Comparison of ENCODE assay signal across 8 mouse cellular contexts in the genomic region with DNA sequence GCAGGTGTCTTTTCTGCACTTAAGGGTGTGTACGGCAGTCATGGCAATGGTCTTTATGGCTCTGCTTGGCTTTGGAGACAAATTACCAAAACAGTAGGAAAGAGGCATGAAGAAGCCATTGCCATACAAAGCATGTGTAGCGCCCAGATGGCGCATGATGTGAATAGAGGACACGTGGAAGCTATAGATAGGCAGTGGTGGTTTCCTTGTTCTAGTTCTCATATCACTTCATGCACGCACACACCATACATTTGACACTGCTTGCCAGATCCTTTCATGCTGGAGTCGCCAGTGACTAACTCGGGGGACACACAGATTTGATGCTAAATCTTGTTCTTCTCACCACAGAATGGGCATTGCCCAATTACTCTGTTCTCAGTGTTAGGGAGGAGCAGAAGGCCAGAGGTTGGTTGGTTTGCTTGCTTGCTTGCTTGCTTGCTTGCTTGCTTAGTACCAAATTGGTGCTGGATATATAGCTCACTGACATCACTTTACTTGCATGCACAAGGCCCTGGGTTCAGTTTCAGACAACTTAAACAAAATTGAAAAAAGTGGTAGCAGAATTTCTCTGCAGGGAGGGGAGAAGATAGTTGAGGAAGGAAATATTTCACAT. TPM values are rescaled to one million over a fixed set of nuclear protein-coding genes. Genes with fewer than 3 reads are reported as not detected.
DNase-seq lines count a peak whose midpoint lies in the region; ATAC-seq and TF ChIP-seq lines count a peak whose summit lies in the region.

A gene (plus strand): TSS at position 563 of the 613 bp plus-strand sequence.

- no peak for ATAC-seq in hindbrain, embryonic 13.5 days (ENCODE audit: low FRiP score)
- no peak for ATAC-seq in liver, embryonic 14.5 days (ENCODE audit: insufficient read depth)

- no peak within 1 kb of the TSS for H3K27ac ChIP-seq in heart, embryonic 10.5 days
- H3K27ac ChIP-seq in hindbrain, embryonic 13.5 days, result peak within 1 kb of the TSS; percentile 91
- H3K27ac ChIP-seq in liver, embryonic 14.5 days, result no peak within 1 kb of the TSS

- H3K27me3 ChIP-seq in heart, embryonic 10.5 days (ENCODE audit: insufficient read depth, poor library complexity, severe bottlenecking), result peaks cover 67% of the 10 kb centered on the region
- H3K27me3 ChIP-seq in hindbrain, embryonic 13.5 days, result no peaks in the 10 kb centered on the region
- H3K27me3 ChIP-seq in liver, embryonic 14.5 days (ENCODE audit: control insufficient read depth, insufficient read depth, low read length), result peaks cover 23% of the 10 kb centered on the region

- no peak for TF ChIP-seq CTCF in liver, embryonic 14.5 days (IDR thresholded peaks at IDR 0.05; ENCODE audit: low read depth)

- intact Hi-C loops in heart, postnatal 25 days (cut with DNase I), result no loop called here
- intact Hi-C loops in gastrocnemius, postnatal 14 days (cut with DNase I; ENCODE audit: low total_unique reads), result no loop called here

- H3K4me1 ChIP-seq in heart, embryonic 10.5 days, result peaks cover 22% of the 10 kb centered on the region
- peaks cover 29% of the 10 kb centered on the region for H3K4me1 ChIP-seq in hindbrain, embryonic 13.5 days (replicated peaks)
- no peaks in the 10 kb centered on the region; a peak in 1 of 4 replicates for H3K4me1 ChIP-seq in liver, embryonic 14.5 days (replicated peaks; ENCODE audit: control insufficient read depth in 2 of 2, insufficient read depth in 2 of 2, low read length in 1 of 2)

- H3K36me3 ChIP-seq in heart, embryonic 10.5 days, result peaks cover 25% of the 10 kb centered on the region
- peaks cover 38% of the 10 kb centered on the region for H3K36me3 ChIP-seq in hindbrain, embryonic 13.5 days
- peaks cover 2% of the 10 kb centered on the region; the same call in 1 of the 2 replicates for H3K36me3 ChIP-seq in liver, embryonic 14.5 days (replicated peaks; ENCODE audit: control insufficient read depth, insufficient read depth, low read depth)

- peak within 1 kb of the TSS; percentile 94 for H3K4me2 ChIP-seq in hindbrain, embryonic 13.5 days
- H3K4me2 ChIP-seq in liver, embryonic 14.5 days (ENCODE audit: low read depth), result peak within 1 kb of the TSS; percentile 70

- H3K9ac ChIP-seq in hindbrain, embryonic 13.5 days, result peak within 1 kb of the TSS; percentile 93
- no peak within 1 kb of the TSS for H3K9ac ChIP-seq in liver, embryonic 14.5 days (replicated peaks)

- peak within 1 kb of the TSS; percentile 83 for H3K4me3 ChIP-seq in heart, embryonic 10.5 days
- peak within 1 kb of the TSS; percentile 82 for H3K4me3 ChIP-seq in hindbrain, embryonic 13.5 days
- H3K4me3 ChIP-seq in liver, embryonic 14.5 days (ENCODE audit: insufficient read depth in 1 of 2, low read depth in 2 of 2, low read length in 2 of 2), result no peak within 1 kb of the TSS

- no peak for DNase-seq in heart, embryonic 10.5 days (ENCODE audit: low spot score)
- no peak for DNase-seq in heart, postnatal 25 days (ENCODE audit: low spot score)
- no peak for DNase-seq in adrenal gland, adult 2 months
- no peak for DNase-seq in liver, embryonic 14.5 days (ENCODE audit: low read depth in 3 of 3, low spot score in 3 of 3)
- no peak for DNase-seq in gastrocnemius, postnatal 14 days
- DNase-seq in Muller cell, postnatal 12 days (ENCODE audit: inconsistent ontology term), result no peak
- no peak for DNase-seq in gastrocnemius, adult 18-20 months (ENCODE audit: low spot score)

- WGBS in heart, embryonic 10.5 days, result 88% methylated on average over 7 of the region's 7 CpGs
- WGBS in hindbrain, embryonic 13.5 days, result 84% methylated on average over 7 of the region's 7 CpGs
- 38% methylated on average over 7 of the region's 7 CpGs for WGBS in liver, embryonic 14.5 days (ENCODE audit: insufficient replicate concordance)

- no peaks in the 10 kb centered on the region for H3K9me3 ChIP-seq in heart, embryonic 10.5 days
- H3K9me3 ChIP-seq in hindbrain, embryonic 13.5 days, result no peaks in the 10 kb centered on the region
- no peaks in the 10 kb centered on the region for H3K9me3 ChIP-seq in liver, embryonic 14.5 days (ENCODE audit: control insufficient read depth, low read length)

- no peak for TF ChIP-seq EP300 in liver, embryonic 14.5 days (IDR thresholded peaks at IDR 0.05; ENCODE audit: low read depth)

RNA-seq across cellular contexts. Expression of the gene that starts here (rescaled TPM):
- 0.24 and 0.65 TPM in 2 replicates for polyA plus RNA-seq in heart, embryonic 10.5 days (2016; fragmentation: Nextera tagmentation; extraction: Ambion mirVana)
- total RNA-seq in heart, postnatal 25 days (2021), result under 1 TPM; 0.13 to 0.14 TPM
- 10 to 100 TPM; 18.0 to 19.6 TPM for total RNA-seq in adrenal gland, adult 2 months (2021)
- polyA plus RNA-seq in adrenal gland, adult 2 months (2012; rRNA removed), result 10.8 and 13.9 TPM in 2 replicates
- polyA plus RNA-seq in hindbrain, embryonic 13.5 days (2015; fragmentation: Nextera tagmentation; extraction: Ambion mirVana), result 71.6 and 72.6 TPM in 2 replicates
- polyA plus RNA-seq in liver, embryonic 14.5 days (2012; rRNA removed), result 0.13 and 0.26 TPM in 2 replicates
- 0.11 and 0.13 TPM in 2 replicates for polyA plus RNA-seq in liver, embryonic 14.5 days (2014; fragmentation: Nextera tagmentation; extraction: Ambion mirVana)
- under 1 TPM; 0.43 to 0.58 TPM for total RNA-seq in gastrocnemius, postnatal 14 days (2021)
- total RNA-seq in gastrocnemius, adult 18-20 months (2021), result under 1 TPM; 0.23 to 0.24 TPM

Comparison
In these comparisons a context has a peak if more than half of its experiments do, and no peak if none do; other contexts are left out.
1. RNA of the gene that starts here (total RNA-seq): 18.0 to 19.6 TPM in adrenal gland, adult 2 months; 0.43 to 0.58 TPM in gastrocnemius, postnatal 14 days, 0.23 to 0.24 TPM in gastrocnemius, adult 18-20 months and 0.13 to 0.14 TPM in heart, postnatal 25 days; every median in the first group is over 10 times any median in the second.
2. H3K4me3 ChIP-seq: peak in heart, embryonic 10.5 days (single experiment) and hindbrain, embryonic 13.5 days (single experiment); none in liver, embryonic 14.5 days (0 of 2).